Mouse (Mus musculus) embryo, embryonic 9.5 days (tissue): ENCODE measurements around the gene Ogfod2.

Source experiments
- DNase-seq: peaks from one replicate; pipeline ENCODE4 v3.0.0-alpha.2; 2017; ENCODE audit errors: extremely low spot score

The Ogfod2 gene

GRCm38 (mm10) chr5:124152734-124153133 lies 40.6 kb downstream of the Ogfod2 start:
- no peak for DNase-seq

DNA sequence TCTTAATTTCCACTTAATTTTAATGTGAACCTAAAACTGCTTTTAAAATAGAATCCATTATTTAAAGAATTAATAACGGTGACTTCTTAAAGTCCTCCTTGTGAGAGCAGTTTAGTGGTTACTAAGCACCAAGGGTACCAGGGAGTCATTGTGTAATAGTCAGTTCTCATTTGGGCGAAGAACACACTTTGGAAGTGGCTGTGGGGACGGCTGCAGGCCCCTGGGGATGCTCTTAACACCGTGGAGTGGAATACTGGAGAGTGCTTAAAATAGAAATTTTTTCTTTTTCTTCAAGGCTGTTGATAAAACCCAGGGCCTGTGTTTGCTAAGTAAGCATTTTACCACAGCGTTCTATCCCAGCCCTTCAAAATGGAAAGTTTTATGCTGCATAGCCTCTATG lies 43.8 kb downstream of the Ogfod2 start:
- no peak for DNase-seq

DNA sequence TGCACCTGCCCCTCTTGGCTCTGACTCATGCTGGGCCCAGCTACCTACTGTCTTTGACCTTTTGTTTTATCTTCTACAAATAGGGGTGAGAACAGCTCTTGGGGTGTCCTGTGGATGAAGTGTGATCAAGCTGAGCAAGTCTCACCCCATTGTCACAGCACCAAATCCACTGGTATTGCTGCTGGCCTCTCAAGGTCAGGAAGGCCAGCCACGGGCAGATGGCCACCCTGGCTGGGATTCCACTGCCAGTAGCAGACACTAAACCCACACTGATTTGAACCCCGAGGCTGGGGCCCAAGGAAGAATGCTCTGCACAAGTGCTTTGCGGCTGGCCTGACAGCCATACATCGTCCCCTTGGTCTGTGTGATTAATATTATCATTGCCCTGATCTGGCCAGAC lies 46.2 kb downstream of the Ogfod2 start:
- no peak for DNase-seq

- DNase-seq = no peak
These were observed 47.4 kb downstream of the Ogfod2 start for GRCm38 (mm10) chr5:124159453-124159852.

DNA sequence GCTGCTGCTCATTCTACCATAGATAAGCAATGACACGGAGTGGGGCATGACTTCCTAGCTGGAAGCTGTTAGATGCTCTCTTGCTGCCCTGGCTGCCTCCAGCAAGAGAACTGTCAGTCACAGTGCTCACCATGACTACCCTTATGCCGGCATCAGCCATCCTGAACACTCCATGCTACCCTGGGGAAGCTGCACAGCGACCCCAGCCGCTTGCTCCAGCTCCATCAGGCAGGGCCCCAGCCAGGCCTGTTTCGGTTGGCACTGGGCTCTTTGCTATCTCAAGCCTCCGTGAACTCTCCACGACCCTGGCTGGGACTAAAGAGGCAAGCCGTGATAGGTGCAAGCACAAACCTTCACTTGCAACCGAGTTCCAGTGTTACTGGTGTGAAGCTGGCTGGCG lies 49.7 kb downstream of the Ogfod2 start:
- no peak for DNase-seq

DNA sequence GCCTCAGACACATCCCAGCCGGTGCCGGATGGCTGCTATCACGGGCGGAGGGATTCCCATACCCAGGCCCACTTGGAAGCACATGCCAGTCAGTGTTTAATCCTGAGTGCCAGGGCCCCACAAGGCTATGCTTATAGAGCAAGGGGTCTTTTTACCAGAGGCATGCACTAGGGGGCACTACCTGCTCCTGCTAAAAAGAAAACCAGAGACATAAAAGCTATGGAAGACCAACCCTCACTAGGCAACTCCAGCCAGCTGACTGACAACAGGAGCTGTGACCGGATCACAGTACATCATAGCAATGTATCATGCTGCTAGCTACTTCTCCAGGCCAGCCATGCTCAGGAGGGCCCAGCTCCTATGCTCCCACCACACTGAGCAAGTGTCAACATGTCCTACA lies 50.5 kb downstream of the Ogfod2 start:
- DNase-seq = peak; percentile 66

DNA sequence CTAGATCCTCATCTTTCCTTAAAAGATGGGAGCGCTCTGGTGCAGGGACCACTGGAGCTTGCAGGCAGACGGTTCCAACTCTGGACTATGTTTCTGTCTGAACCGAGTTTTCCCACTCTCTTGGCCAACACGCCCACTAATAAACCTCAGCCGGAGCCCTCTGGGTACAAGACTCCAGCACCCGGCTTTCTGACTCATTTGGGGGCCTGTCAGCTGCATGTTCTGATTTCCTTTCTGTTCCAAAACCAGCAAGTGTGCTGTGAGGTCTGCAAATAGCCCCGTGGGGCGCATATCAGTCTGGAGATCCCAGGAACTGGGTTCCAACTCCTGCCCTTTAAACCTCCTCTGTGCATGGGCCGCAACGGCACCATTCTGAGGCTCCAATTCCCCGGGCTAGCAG lies 51.3 kb downstream of the Ogfod2 start:
- DNase-seq = no peak
